Mouse (Mus musculus) heart, embryonic 10.5 days (tissue): Measurements from ENCODE around the gene Adora1. TPM values are rescaled to one million over a fixed set of nuclear protein-coding genes. Genes with fewer than 3 reads are reported as not detected.

Experiments
- DNase-seq: peaks from one replicate; pipeline ENCODE4 v3.0.0-alpha.2; 2017; ENCODE audit warnings: low spot score
- H3K27ac ChIP-seq: fragments of 300-500 bp; sonication (generic); 2 replicates; pipeline ENCODE4 v1.5.1; 2016; ENCODE audit warnings: mild to moderate bottlenecking
- H3K27me3 ChIP-seq: fragments of 300-500 bp; sonication (generic); 2 replicates; pipeline ENCODE4 v1.6.1; 2016; ENCODE audit warnings: mild to moderate bottlenecking; ENCODE audit not compliant: poor library complexity, insufficient read depth, severe bottlenecking
- H3K36me3 ChIP-seq: fragments of 300-500 bp; sonication (generic); 2 replicates; pipeline ENCODE4 v1.6.1; 2016; ENCODE audit warnings: mild to moderate bottlenecking, moderate library complexity
- H3K4me1 ChIP-seq: fragments of 300-500 bp; sonication (generic); 2 replicates; pipeline ENCODE4 v1.6.1; 2016; ENCODE audit warnings: mild to moderate bottlenecking
- H3K4me3 ChIP-seq: fragments of 300-500 bp; sonication (generic); 2 replicates; pipeline ENCODE4 v1.5.1; 2016; ENCODE audit warnings: mild to moderate bottlenecking, moderate library complexity
- H3K9me3 ChIP-seq: fragments of 300-500 bp; sonication (generic); 2 replicates; pipeline ENCODE4 v1.6.1; 2016; ENCODE audit warnings: mild to moderate bottlenecking, moderate library complexity
- WGBS: fragments of 180-500 bp; shearing (Covaris S2); methylation state at CpG from one replicate; pipeline ENCODE4 v1.1.7; 2016; 5-methylcytosine and 5-hydroxymethylcytosine counted together
- polyA plus RNA-seq: library from polyadenylated mRNA; unstranded; fragments of >200 nt; fragmentation: Nextera tagmentation; extraction: Ambion mirVana; gene quantifications from 2 replicates; pipeline ENCODE4 v1.2.1, GENCODE M21; 2016

Adora1 gene
- polyA plus RNA-seq, 1 experiment from 2014 or later, result 8.0 TPM

DNA sequence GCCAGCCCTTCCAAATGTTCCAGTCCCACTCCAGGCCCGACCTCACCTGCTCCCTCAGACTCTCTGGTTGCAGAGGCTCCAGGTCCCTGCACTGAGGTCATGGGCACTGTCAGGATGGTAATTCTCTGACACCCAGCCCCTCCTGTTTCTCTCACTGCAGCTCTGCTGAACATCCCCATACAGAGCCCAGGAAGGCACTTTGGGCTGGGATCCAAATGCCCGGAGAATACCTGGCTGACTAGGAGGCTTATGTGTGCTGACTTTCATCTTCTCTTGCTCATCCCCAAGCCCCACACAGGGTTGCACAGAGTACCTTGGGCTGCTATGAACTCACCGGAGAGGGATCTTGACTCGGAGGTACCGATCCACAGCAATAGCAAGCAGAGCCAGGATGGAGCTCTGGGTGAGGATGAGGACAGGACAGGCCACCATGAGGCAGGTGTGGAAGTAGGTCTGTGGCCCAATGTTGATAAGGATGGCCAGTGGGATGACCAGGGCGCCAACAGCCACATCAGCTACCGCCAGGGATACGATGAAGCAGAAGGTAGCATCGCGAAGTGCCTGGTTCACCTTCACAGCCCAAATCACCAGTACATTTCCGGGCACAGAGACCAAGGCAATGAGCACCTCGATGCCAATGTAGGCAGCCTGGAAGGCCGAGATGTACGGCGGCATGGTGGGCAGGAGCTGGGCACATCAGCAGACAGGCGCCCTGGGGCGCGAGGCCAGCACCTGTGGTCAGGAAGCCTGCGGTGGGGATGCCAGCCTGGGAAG, 1.4 kb downstream of the Adora1 start:
- peaks cover 58% of the 10 kb centered on the region for H3K27me3 ChIP-seq
- no peaks in the 10 kb centered on the region for H3K9me3 ChIP-seq
- peak overlapping the region; percentile 85 for H3K27ac ChIP-seq
- peaks cover 56% of the 10 kb centered on the region for H3K4me1 ChIP-seq
- WGBS, result 36% methylated on average over 19 of the region's 19 CpGs
- no peak for DNase-seq
- no peaks in the 10 kb centered on the region for H3K36me3 ChIP-seq
- H3K4me3 ChIP-seq, result peak overlapping the region; percentile 69

DNA sequence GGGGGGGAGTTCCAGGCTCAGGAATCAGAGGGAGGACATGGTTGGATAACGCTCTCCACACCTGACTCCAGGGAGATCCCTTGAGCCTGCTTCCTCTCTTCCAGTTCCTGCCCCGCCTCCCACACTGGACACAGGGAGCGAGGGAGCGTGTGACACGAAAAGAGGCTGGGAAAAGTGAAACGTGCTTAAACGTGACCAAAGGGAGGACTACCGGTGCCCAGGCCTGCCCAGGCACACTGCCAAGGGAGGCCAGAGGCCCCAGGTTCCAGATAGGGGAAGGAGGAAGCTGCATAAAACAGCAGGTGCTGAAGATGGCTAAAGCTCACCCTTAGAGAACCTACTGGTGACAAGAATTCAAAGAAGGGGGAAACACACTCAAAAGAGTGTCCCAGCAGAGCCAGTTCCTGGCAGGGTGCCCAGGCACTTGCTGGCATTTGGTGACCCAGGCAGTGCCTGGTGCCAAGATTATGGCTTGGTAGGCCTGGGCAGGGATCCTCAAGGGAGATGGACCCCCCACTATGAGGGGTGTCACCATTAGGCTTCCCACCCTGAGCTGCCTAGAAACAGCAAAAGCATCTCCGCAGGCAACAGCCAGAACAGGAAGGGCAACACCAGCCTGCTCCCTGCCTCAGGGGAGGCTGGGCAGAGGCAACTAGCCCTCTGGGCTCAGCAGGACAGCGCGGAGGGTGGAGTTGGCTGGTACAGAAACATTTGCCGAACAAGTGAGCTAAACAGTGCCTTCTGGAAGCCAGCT, 2.3 kb downstream of the Adora1 start:
- H3K36me3 ChIP-seq, result no peaks in the 10 kb centered on the region
- peaks cover 56% of the 10 kb centered on the region for H3K27me3 ChIP-seq
- peak overlapping the region; percentile 69 for H3K27ac ChIP-seq
- WGBS, result 46% methylated on average over 12 of the region's 12 CpGs
- DNase-seq, result no peak
- peak overlapping the region; percentile 69 for H3K4me3 ChIP-seq
- H3K4me1 ChIP-seq, result peaks cover 52% of the 10 kb centered on the region
- no peaks in the 10 kb centered on the region for H3K9me3 ChIP-seq

DNA sequence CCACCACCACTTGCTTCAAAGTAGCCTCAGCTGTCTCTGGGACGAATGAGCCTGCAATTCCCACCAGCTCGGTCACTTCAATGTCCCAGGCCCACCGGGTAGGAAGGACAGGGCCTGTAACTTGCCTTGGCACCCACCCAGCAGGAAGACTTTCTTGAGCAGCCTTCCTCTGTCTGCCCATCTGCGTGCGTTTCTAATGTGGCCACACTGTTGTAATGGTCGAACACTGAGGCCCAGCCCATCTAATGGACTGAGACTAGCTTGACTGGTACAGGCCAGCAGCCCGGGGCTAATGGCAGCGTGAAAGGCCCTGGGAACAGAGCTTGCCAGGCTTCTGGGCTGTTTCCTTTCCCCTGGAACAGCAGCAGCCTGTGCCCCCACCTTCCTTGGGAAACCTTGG, 2.9 kb downstream of the Adora1 start:
- WGBS, result 70% methylated on average over 8 of the region's 8 CpGs
- Histone ChIP-seq H3K9me3 (no peaks in the 10 kb centered on the region), H3K36me3 (no peaks in the 10 kb centered on the region), H3K4me3 (0 out of 2 replicates have a peak overlapping the region, but pooled peaks have one; percentile 3), H3K4me1 (peaks cover 57% of the 10 kb centered on the region), H3K27ac (peak overlapping the region; percentile 69; the same call in 1 of the 2 replicates), H3K27me3 (peaks cover 52% of the 10 kb centered on the region)
- DNase-seq, result no peak

DNA sequence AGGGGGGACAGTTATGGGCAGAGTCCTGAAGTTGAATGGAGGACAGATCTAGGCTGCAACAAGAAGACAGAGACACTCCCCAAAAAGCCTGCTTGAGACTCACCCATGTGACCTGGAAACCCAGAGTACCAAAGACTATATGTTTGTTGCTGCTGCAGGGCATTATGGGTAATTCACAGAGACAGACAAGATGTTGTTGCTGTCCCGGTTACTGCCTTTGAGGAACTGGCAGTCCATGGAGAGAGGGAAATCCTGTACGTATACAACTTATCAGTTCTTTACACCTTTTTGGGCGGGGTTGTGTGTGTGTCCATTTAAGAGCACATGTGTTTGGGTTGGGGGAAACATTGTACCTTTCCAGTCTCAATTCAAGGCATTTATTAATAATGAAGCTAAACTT, 3.5 kb downstream of the Adora1 start:
- WGBS, result 66% methylated on average over 3 of the region's 3 CpGs
- Histone ChIP-seq H3K27me3 (peaks cover 46% of the 10 kb centered on the region), H3K4me3 (no peak overlapping the region), H3K9me3 (no peaks in the 10 kb centered on the region), H3K27ac (no peak overlapping the region), H3K36me3 (no peaks in the 10 kb centered on the region), H3K4me1 (peaks cover 60% of the 10 kb centered on the region)
- no peak for DNase-seq

DNA sequence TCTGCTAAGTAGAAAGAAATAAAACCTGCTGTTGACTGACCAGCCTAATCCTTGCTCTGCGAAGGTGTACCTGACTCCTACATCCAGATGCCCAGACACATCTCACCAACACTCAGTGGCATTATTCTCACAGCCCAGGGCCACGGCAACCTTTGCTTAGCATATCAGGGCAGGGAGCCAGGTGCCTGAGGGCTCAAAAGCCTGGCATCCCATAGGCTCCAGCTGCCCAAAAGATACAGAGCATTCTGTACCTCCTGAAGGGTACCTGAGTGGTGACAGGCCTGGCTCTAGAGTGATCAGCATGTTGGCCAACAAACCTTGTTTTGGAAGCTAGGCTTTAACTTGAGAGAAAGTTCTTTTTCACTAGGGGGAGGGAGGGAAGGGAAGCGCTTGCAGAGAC, 4.0 kb downstream of the Adora1 start:
- no peak for DNase-seq
- H3K27me3 ChIP-seq, result peaks cover 41% of the 10 kb centered on the region
- no peak overlapping the region for H3K27ac ChIP-seq
- H3K4me1 ChIP-seq, result peaks cover 62% of the 10 kb centered on the region
- no peak overlapping the region for H3K4me3 ChIP-seq
- 78% methylated on average over 3 of the region's 3 CpGs for WGBS
- H3K36me3 ChIP-seq, result no peaks in the 10 kb centered on the region
- no peaks in the 10 kb centered on the region for H3K9me3 ChIP-seq

DNA sequence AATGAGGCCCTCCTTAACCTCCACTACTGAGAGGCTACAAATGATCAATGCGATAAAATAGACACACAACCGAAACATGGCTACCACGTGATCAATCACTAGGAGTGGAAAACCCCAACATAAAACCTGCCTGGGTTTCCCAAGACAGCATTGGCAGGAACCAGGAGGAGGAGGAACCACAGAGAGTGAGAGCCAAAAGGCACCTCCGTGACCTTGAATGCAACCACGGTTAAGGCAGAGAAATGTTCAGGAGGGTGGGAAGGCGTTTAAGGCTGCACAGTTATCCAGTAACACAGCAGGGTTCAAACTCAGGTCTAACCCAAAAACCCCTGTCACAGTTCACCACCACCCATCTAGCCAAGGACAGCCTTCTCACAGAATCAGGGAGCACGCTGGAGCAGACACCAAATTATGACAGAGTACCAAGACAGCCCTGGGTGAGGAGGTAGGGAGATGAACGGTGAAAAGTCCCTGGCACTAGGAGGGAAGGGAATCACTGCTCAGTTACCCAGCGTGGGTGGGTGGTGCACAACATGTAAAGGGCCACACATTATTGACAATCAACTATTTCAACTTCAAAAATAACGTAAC, 4.5 kb downstream of the Adora1 start:
- H3K36me3 ChIP-seq, result no peaks in the 10 kb centered on the region
- H3K4me3 ChIP-seq, result no peak overlapping the region
- H3K27me3 ChIP-seq, result peaks cover 36% of the 10 kb centered on the region
- no peaks in the 10 kb centered on the region for H3K9me3 ChIP-seq
- H3K27ac ChIP-seq, result no peak overlapping the region
- H3K4me1 ChIP-seq, result peaks cover 61% of the 10 kb centered on the region
- no peak for DNase-seq
- 83% methylated on average over 10 of the region's 10 CpGs for WGBS

DNA sequence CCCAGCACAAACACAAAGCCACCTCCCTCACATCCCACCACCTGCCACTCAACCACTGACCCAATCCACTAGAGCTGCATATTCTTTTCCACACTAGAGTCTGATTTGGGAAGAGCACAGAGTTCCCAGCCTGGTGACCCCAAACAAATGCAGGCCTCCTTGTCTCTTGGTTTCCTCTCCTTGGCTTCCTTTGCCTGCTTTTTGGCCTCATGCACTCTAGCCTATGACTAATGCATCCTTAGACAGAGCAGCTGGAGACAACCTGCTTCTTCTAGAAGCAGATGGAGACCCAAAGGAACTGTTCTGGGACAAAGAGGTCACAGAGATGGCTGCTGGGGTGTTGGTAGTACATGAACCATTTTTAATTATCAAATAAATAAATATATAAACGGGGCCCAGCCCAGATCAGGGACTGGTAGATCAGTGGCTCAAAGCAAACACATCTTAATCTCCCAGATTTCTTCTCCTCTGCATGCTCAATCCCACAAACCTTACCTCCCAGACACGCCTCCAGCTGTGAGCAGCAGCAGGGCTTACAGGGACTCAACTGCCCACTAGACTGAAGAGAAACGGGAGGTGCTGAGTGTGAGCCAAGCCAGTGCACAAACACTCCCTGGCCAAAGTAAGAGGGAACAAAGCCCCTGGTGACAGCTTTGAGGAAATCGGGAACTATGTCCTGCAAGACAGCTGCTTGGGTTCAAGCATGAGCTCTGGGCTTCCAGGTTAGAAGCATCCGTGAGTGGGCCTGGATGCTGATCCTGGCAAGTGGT, 5.2 kb downstream of the Adora1 start:
- H3K4me1 ChIP-seq, result peaks cover 57% of the 10 kb centered on the region

DNA sequence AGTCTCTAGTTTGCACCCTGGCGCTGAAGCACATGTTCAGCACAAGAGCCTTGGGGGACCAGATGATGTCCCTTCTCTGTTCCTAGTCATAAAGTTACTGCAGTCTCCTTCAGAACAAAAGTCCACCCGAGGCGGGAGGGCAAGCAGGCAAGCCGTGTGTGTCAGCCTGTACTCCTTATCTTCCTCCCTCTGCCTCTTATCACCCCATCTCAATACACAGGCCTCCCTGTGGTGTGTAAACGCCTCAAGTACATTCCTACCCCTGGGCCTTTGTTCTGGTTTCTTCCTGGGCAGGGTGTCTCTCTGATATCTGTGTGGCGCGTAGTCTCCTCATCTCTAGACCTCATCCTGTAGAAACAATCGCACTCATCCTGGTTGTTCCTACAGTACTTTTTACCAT, 8.5 kb downstream of the Adora1 start:
- WGBS, result 38% methylated on average over 8 of the region's 8 CpGs
- no peak for DNase-seq
- no peak overlapping the region for H3K4me3 ChIP-seq
- H3K9me3 ChIP-seq, result no peaks in the 10 kb centered on the region
- H3K36me3 ChIP-seq, result no peaks in the 10 kb centered on the region
- H3K27ac ChIP-seq, result no peak overlapping the region
- peaks cover 59% of the 10 kb centered on the region for H3K4me1 ChIP-seq
- H3K27me3 ChIP-seq, result 0 out of 2 replicates have a peak, but pooled peaks cover 11% of the 10 kb centered on the region

More for the DNA sequence above, 5.2 kb downstream of the Adora1 start:
- Histone ChIP-seq H3K27me3 (peaks cover 29% of the 10 kb centered on the region), H3K36me3 (no peaks in the 10 kb centered on the region), H3K27ac (no peak overlapping the region), H3K4me3 (no peak overlapping the region), H3K9me3 (no peaks in the 10 kb centered on the region)
- WGBS, result 61% methylated on average over 5 of the region's 5 CpGs
- no peak for DNase-seq

DNA sequence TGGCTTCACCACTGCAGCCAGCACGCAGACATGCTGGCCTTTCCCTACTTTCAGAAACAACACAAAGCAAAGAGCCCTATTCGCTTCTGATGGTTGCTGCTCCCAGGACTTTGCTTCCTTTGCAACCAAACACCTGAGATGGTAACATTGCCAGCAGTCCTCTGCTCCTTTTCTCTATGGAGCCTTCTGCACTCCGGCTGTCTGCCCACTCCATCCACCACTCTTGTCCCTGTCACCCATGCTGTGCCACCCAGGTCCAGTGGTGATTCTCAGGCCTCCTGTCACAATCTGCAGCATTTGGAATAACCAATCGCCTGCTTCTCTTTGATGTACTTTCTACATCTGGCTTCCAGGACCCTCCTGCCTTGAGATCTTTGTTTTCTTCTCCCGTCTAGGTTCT, 9.9 kb downstream of the Adora1 start:
- WGBS, result 86% methylated on average over 5 of the region's 5 CpGs
- DNase-seq, result no peak
- H3K9me3 ChIP-seq, result no peaks in the 10 kb centered on the region
- H3K27me3 ChIP-seq, result 0 out of 2 replicates have a peak, but pooled peaks cover 11% of the 10 kb centered on the region
- H3K27ac ChIP-seq, result 0 out of 2 replicates have a peak overlapping the region, but pooled peaks have one; percentile 32
- no peak overlapping the region for H3K4me3 ChIP-seq
- peaks cover 60% of the 10 kb centered on the region for H3K4me1 ChIP-seq
- H3K36me3 ChIP-seq, result no peaks in the 10 kb centered on the region

DNA sequence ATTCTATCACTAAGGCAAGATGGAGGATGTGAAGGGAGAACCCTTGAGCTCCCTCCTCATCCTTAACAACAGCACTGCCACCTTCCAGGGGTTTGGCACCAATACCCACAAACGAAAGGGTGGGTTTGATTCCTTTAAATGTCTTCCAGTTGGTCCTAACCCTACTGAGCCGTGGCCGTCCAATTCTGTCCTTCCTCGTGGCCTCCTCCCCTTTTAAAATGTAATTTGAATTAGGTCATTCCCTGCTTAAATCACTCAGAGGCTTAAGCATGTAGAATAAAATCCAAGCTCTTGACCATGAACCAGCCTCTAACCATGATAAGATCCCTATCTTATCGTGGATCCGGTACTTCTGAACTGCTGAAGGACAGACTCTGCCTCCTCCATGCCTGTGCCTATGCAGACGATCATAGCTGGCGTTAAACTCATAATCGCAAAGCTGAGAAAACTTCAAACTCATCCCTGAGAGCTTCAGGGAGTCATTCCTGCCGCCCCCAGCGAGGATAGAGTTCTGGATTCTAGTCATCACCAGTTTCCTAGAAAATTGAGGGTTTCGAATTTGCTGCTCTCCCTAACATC, 10.5 kb downstream of the Adora1 start:
- WGBS, result 82% methylated on average over 12 of the region's 12 CpGs
- H3K4me3 ChIP-seq, result no peak overlapping the region
- DNase-seq, result no peak
- no peaks in the 10 kb centered on the region for H3K9me3 ChIP-seq
- H3K27ac ChIP-seq, result 0 out of 2 replicates have a peak overlapping the region, but pooled peaks have one; percentile 32
- H3K27me3 ChIP-seq, result 0 out of 2 replicates have a peak, but pooled peaks cover 11% of the 10 kb centered on the region
- no peaks in the 10 kb centered on the region for H3K36me3 ChIP-seq
- H3K4me1 ChIP-seq, result peaks cover 57% of the 10 kb centered on the region

DNA sequence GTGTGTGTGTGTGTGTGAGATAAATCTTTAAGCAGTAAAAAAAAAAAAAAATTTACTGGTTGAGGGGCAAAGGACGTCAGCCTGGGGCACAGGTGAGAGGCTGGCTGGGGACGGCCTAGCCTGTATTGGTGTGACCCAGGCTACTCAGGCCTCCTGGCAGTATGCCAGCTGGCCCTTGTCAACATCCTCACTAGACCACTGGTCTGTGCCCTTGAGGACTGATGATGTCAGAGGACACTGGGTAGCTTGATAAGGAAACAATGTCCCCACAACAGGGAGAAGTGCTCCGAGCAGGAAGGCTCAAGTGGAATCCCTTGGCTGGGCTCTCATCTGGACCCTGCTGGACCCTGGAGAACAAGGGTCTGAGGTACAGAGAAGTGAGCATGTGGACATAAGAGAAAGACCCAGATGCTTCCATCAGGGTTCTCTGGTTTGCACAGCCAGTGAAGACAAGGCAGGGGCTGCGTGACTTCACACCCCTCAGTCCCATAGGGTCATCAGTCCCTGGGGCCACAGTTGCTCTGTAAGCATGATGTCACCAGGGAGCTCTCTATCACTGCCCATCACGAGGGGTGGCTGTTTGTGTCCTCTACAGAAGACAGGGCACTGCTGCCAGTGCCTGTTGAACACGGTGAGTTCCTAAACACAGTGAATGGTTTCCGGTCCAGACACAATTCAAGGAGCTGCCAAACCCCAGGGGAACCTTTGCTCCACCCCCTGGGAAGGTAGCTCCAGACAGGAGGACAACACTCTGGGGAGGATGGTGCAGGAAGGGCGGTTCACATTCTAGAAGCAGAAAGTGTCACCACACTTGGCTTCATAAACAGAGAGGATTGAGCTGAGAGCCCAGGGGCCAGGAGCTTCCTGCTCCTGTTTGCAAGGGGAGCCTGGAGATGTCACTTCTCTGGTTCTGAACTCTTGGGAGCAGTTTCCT, 12.8 kb downstream of the Adora1 start:
- H3K4me3 ChIP-seq, result 0 out of 2 replicates have a peak overlapping the region, but pooled peaks have one; percentile 9
- no peak for DNase-seq
- peaks cover 62% of the 10 kb centered on the region for H3K4me1 ChIP-seq
- WGBS, result 33% methylated on average over 8 of the region's 8 CpGs
- H3K27ac ChIP-seq, result peak overlapping the region; percentile 76
- no peaks in the 10 kb centered on the region for H3K9me3 ChIP-seq
- H3K36me3 ChIP-seq, result no peaks in the 10 kb centered on the region
- peaks cover 21% of the 10 kb centered on the region; the same call in 1 of the 2 replicates for H3K27me3 ChIP-seq
